Mouse (Mus musculus) liver, embryonic 12.5 days (tissue): ENCODE data around the gene Gucy1b2. TPM values are rescaled to one million over a fixed set of nuclear protein-coding genes. Genes with fewer than 3 reads are reported as not detected.

Experiments used
- ATAC-seq: fragments of 200-750 bp; cut with Nextera tagmentation; 2 replicates; pipeline ENCODE4 v1.8.0; 2017; ENCODE audit warnings: moderate number of reproducible peaks, mild to moderate bottlenecking, moderate library complexity
- H3K27ac ChIP-seq: fragments of 300-500 bp; sonication (generic); 2 replicates; pipeline ENCODE4 v1.5.1; 2016; ENCODE audit warnings: mild to moderate bottlenecking
- H3K27me3 ChIP-seq: fragments of 300-500 bp; sonication (generic); replicated peaks from 2 replicates; pipeline ENCODE4 v1.6.1; 2016; ENCODE audit warnings: mild to moderate bottlenecking, moderate library complexity
- H3K36me3 ChIP-seq: fragments of 300-500 bp; sonication (generic); 2 replicates; pipeline ENCODE4 v1.6.1; 2016; ENCODE audit warnings: mild to moderate bottlenecking, moderate library complexity
- H3K4me1 ChIP-seq: fragments of 300-500 bp; sonication (generic); 2 replicates; pipeline ENCODE4 v1.6.1; 2016
- H3K4me2 ChIP-seq: fragments of 300-500 bp; sonication (generic); 2 replicates; pipeline ENCODE4 v1.6.1; 2016; ENCODE audit warnings: mild to moderate bottlenecking, moderate library complexity
- H3K4me3 ChIP-seq: fragments of 300-500 bp; sonication (generic); 2 replicates; pipeline ENCODE4 v1.5.1; 2016; ENCODE audit warnings: mild to moderate bottlenecking, moderate library complexity
- H3K9ac ChIP-seq: fragments of 300-500 bp; sonication (generic); 2 replicates; pipeline ENCODE4 v1.6.1; 2016; ENCODE audit warnings: mild to moderate bottlenecking, moderate library complexity
- H3K9me3 ChIP-seq: fragments of 300-500 bp; sonication (generic); replicated peaks from 2 replicates; pipeline ENCODE4 v1.6.1; 2016; ENCODE audit warnings: mild to moderate bottlenecking, moderate library complexity
- WGBS: fragments of 180-500 bp; shearing (Covaris S2); methylation state at CpG from one replicate; pipeline ENCODE4 v1.1.7; 2016; ENCODE audit not compliant: insufficient replicate concordance; 5-methylcytosine and 5-hydroxymethylcytosine counted together
- polyA plus RNA-seq: library from polyadenylated mRNA; unstranded; fragments of >200 nt; fragmentation: Nextera tagmentation; extraction: Ambion mirVana; gene quantifications from 2 replicates; pipeline ENCODE4 v1.2.1, GENCODE M21; 2016

Gucy1b2 gene
- polyA plus RNA-seq, 1 experiment from 2014 or later, result not detected

GRCm38 (mm10) chr14:62464966-62465365 is 8.9 kb upstream of the Gucy1b2 start:
- WGBS, result 30% methylated on average over 9 of the region's 9 CpGs
- Histone ChIP-seq H3K27me3 (peaks cover 4% of the 10 kb centered on the region; the same call in 1 of the 2 replicates), H3K4me1 (no peaks in the 10 kb centered on the region), H3K4me2 (no peak overlapping the region), H3K9ac (no peak overlapping the region), H3K36me3 (no peaks in the 10 kb centered on the region), H3K27ac (no peak overlapping the region), H3K4me3 (no peak overlapping the region), H3K9me3 (no peaks in the 10 kb centered on the region)
- ATAC-seq, result no peak

DNA sequence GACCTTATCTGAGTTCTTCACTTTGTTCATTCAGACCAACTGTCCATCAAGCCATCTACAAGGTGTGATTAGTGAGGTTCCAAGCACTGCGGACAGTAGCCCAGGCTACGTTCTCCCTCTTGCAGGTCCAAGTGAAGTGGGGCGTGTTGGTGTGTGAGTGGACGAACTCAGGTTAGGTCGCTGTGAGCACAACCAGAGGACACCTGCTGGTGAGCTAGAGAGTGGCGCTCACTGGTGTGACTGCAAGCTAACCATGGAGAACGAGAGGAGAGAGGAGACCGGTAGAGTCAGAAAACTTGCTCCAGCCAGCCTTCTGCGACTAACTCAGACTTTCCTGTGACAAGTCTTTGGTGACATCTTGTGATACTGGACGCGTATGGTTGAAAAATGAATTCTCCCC is 3.5 kb upstream of the Gucy1b2 start:
- H3K4me2 ChIP-seq, result no peak overlapping the region
- WGBS, result 55% methylated on average over 11 of the region's 11 CpGs
- no peak for ATAC-seq
- H3K9me3 ChIP-seq, result no peaks in the 10 kb centered on the region
- no peak overlapping the region for H3K4me3 ChIP-seq
- H3K36me3 ChIP-seq, result no peaks in the 10 kb centered on the region
- H3K27ac ChIP-seq, result no peak overlapping the region
- no peak overlapping the region for H3K9ac ChIP-seq
- H3K27me3 ChIP-seq, result peaks cover 4% of the 10 kb centered on the region; the same call in 1 of the 2 replicates
- H3K4me1 ChIP-seq, result no peaks in the 10 kb centered on the region; the same call in 1 of the 2 replicates

- no peaks in the 10 kb centered on the region for H3K36me3 ChIP-seq
- H3K9ac ChIP-seq, result no peak overlapping the region
- no peaks in the 10 kb centered on the region for H3K9me3 ChIP-seq
- H3K4me2 ChIP-seq, result no peak overlapping the region
- H3K4me3 ChIP-seq, result no peak overlapping the region
- H3K27me3 ChIP-seq, result no peaks in the 10 kb centered on the region
- 17% methylated on average over 22 of the region's 22 CpGs for WGBS
- no peak for ATAC-seq
- no peak overlapping the region for H3K27ac ChIP-seq
- no peaks in the 10 kb centered on the region; the same call in 1 of the 2 replicates for H3K4me1 ChIP-seq
Measured at GRCm38 (mm10) chr14:62457420-62458181, 1.5 kb upstream of the Gucy1b2 start.

GRCm38 (mm10) chr14:62455570-62455879 is 564 bp downstream of the Gucy1b2 start:
- Histone ChIP-seq H3K9me3 (no peaks in the 10 kb centered on the region), H3K4me1 (no peaks in the 10 kb centered on the region; the same call in 1 of the 2 replicates), H3K36me3 (no peaks in the 10 kb centered on the region), H3K27ac (no peak overlapping the region), H3K27me3 (no peaks in the 10 kb centered on the region), H3K4me2 (no peak overlapping the region), H3K9ac (no peak overlapping the region), H3K4me3 (no peak overlapping the region)
- WGBS, result 64% methylated on average over 5 of the region's 5 CpGs
- no peak for ATAC-seq

GRCm38 (mm10) chr14:62454760-62455569 is 1.1 kb downstream of the Gucy1b2 start:
- Histone ChIP-seq H3K27me3 (no peaks in the 10 kb centered on the region), H3K4me1 (no peaks in the 10 kb centered on the region; the same call in 1 of the 2 replicates), H3K4me2 (no peak overlapping the region), H3K9ac (no peak overlapping the region), H3K36me3 (no peaks in the 10 kb centered on the region), H3K27ac (no peak overlapping the region), H3K4me3 (no peak overlapping the region), H3K9me3 (no peaks in the 10 kb centered on the region)
- WGBS, result 47% methylated on average over 9 of the region's 9 CpGs
- ATAC-seq, result no peak

DNA sequence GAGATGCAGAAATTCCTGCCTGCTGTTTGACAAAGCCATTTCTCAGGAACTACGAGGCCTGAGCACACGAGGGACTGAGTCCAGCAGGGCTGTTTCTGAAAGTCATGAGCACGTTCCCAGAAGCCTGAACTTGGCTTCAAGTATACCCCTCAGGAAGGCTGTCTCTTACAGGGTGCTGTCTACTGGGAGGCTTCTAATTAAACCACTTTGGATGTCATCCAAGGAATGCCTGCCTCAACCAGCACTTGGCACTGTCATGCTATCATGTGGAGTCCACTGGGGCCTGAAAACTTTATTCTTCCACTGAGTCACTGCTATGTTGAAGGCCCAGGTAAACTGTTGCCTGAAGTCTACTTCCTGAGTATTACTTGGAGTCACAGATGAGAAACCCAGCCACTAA is 2.0 kb downstream of the Gucy1b2 start:
- H3K4me1 ChIP-seq, result no peaks in the 10 kb centered on the region; the same call in 1 of the 2 replicates
- no peaks in the 10 kb centered on the region for H3K36me3 ChIP-seq
- no peak overlapping the region for H3K4me2 ChIP-seq
- no peaks in the 10 kb centered on the region for H3K27me3 ChIP-seq
- no peak overlapping the region for H3K4me3 ChIP-seq
- 62% methylated on average over 3 of the region's 3 CpGs for WGBS
- no peak overlapping the region for H3K9ac ChIP-seq
- no peak for ATAC-seq
- H3K27ac ChIP-seq, result no peak overlapping the region
- no peaks in the 10 kb centered on the region for H3K9me3 ChIP-seq

DNA sequence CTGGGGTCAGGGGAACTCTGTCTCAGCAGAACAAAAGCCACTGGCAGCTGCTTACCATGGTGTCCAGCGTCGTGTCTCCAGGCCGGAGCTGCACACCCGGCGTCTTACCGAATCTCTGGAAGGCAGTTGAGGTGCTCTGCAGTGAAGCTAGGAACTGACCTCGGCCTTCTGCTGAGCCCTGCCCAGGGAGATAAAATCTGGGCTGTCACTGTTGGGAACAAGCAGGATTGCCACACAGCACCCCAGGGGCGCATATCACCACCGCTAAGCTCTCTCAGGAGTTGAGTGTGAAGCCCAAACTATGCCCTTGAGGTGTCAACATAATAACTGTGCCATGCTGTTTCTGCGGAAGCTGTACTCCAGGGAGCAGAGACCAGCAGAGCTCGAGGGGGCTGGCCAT is 2.8 kb downstream of the Gucy1b2 start:
- H3K4me3 ChIP-seq, result no peak overlapping the region
- no peak overlapping the region for H3K27ac ChIP-seq
- H3K4me2 ChIP-seq, result no peak overlapping the region
- no peaks in the 10 kb centered on the region for H3K9me3 ChIP-seq
- no peaks in the 10 kb centered on the region; the same call in 1 of the 2 replicates for H3K4me1 ChIP-seq
- no peaks in the 10 kb centered on the region for H3K36me3 ChIP-seq
- no peak for ATAC-seq
- H3K27me3 ChIP-seq, result no peaks in the 10 kb centered on the region
- WGBS, result 62% methylated on average over 11 of the region's 11 CpGs
- no peak overlapping the region for H3K9ac ChIP-seq

DNA sequence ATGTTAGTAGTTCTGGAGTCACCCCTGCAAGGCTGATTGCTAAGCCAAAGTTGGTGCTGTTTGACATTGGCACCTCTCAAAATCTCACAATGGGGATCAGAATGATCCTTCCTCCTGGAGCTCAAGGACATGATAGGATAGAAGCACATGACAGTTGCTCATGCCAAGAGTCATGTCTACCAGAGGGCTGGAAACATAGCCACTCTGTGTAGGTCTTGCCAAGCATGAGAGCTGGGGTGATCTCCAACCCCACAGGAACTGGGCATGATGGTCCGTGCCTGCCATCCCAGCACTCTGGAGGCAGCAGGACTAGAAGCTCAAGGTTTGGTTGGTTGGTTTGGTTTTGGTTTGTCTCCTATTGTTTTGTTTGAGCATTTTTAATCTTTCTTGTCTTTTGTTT is 5.4 kb downstream of the Gucy1b2 start:
- ATAC-seq, result no peak
- no peak overlapping the region for H3K4me3 ChIP-seq
- H3K9me3 ChIP-seq, result no peaks in the 10 kb centered on the region
- no peak overlapping the region for H3K4me2 ChIP-seq
- 65% methylated on average over 1 of the region's 1 CpGs for WGBS
- no peaks in the 10 kb centered on the region for H3K36me3 ChIP-seq
- H3K9ac ChIP-seq, result no peak overlapping the region
- H3K27ac ChIP-seq, result no peak overlapping the region
- no peaks in the 10 kb centered on the region for H3K4me1 ChIP-seq
- no peaks in the 10 kb centered on the region for H3K27me3 ChIP-seq

- Histone ChIP-seq H3K4me1 (no peaks in the 10 kb centered on the region), H3K27ac (no peak overlapping the region), H3K9me3 (no peaks in the 10 kb centered on the region), H3K9ac (no peak overlapping the region), H3K36me3 (no peaks in the 10 kb centered on the region), H3K4me3 (no peak overlapping the region), H3K27me3 (no peaks in the 10 kb centered on the region), H3K4me2 (no peak overlapping the region)
- 66% methylated on average over 3 of the region's 3 CpGs for WGBS
- no peak for ATAC-seq
Measured at GRCm38 (mm10) chr14:62447214-62447548, 8.9 kb downstream of the Gucy1b2 start.

DNA sequence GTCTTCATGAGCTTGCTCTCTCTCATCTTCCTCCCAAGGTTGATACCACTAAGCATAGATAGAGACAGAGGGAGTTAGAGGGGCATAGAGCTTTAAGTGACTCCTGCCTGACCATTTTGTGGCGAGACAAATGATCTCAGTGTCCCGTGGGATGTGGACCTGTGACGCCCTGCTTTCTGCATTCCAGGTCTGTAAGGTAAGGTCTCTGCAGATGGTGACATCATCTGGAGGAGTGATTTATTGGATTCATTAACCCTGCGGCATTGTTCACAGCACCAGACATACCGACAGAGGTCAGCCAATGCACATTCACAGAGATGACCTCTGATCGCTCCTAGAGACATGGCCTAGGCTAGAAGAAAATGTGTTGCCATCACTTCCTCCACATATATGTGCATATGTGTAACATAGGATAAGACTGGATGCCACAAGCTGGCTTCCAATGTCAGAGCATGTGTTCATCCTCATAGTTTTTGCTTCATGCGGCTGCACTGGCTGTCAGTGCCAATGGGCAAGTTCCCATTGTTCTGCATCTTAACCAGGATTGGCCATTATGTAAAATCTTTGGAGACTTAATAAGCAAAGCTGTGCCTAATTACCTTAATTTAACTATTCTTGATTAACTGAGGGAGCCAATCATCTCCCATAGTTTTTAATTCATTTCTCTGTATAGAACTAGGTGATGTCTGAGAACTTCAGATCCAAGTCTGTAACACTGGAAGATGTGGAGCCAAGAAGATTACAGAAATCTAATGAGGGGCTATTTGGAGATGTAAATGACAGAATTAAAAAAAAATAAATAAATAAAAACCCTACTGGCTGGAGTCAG is 9.5 kb downstream of the Gucy1b2 start:
- Histone ChIP-seq H3K4me3 (no peak overlapping the region), H3K36me3 (no peaks in the 10 kb centered on the region), H3K27ac (no peak overlapping the region), H3K4me2 (no peak overlapping the region), H3K27me3 (no peaks in the 10 kb centered on the region), H3K9me3 (no peaks in the 10 kb centered on the region), H3K4me1 (no peaks in the 10 kb centered on the region), H3K9ac (no peak overlapping the region)
- ATAC-seq, result no peak
- WGBS, result 66% methylated on average over 7 of the region's 7 CpGs

DNA sequence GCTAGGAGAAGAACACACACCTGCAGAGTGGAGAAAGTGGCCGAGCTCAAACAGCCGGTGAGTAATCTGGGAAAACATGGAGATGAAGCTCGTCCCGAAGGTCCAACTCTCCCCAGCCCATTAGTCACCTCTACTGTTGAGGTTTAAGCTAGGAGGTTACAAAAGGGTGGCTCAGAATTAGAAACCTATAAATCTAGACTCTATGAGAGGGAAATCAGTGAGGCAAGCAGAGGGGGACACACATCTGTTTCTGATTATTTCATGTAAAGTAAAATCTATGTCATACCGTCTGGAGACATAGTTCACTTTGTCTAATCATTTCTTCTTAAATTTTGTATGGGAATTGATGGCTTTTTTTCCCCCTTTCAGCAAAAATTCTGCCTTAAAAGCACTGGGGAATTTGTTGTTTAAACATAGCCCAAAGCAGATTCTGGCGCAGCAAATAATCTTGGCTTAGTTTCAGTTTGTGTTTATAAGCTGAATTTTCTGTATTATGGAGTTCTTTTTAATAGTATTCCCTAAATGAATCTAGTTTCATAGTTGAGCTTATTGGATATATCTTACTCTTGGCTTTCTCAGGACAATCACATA is 12.2 kb downstream of the Gucy1b2 start:
- no peak overlapping the region for H3K4me2 ChIP-seq
- no peak for ATAC-seq
- H3K4me3 ChIP-seq, result no peak overlapping the region
- H3K27ac ChIP-seq, result no peak overlapping the region
- 60% methylated on average over 6 of the region's 6 CpGs for WGBS
- H3K9ac ChIP-seq, result no peak overlapping the region
- H3K27me3 ChIP-seq, result no peaks in the 10 kb centered on the region
- no peaks in the 10 kb centered on the region for H3K4me1 ChIP-seq
- H3K36me3 ChIP-seq, result no peaks in the 10 kb centered on the region
- H3K9me3 ChIP-seq, result no peaks in the 10 kb centered on the region
